Mouse (Mus musculus): ENCODE measurements at regions not wholly inside any gene's neighbourhood (a gene's known extent, or its start where the extent isn't known, plus 50 kb on each side); places are given as distances from the start of the nearest gene placed in this dataset.

- no peak for DNase-seq (ENCODE audit: low spot score in 2 of 2)
Observed at GRCm38 (mm10) chrX:11903116-11903700, 256.9 kb downstream of the Bcor start.

DNA sequence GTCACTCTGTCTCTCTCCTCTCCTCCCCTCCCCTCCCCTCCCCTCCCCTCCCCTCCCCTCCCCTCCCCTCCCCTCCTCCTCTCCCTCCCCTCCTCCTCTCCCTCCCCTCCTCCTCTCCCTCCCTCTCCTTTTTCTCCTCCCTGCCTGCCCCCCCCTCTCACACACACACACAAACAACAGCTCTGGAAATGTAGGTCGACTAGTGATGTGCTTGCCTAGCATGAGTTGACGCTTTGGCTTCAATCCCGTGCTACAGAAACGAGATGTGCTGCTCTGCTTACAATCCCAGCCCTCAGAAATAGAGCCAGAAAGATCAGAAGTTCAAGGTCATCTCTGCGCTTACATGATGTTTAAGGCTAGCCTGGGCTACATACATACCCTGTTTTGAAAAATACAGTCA lies 254.9 kb downstream of the Bcor start:
- DNase-seq (ENCODE audit: low spot score in 2 of 2): no peak

- DNase-seq (ENCODE audit: low spot score in 2 of 2): no peak
Observed at GRCm38 (mm10) chrX:11907167-11907566, 253.0 kb downstream of the Bcor start.

GRCm38 (mm10) chrX:11915984-11916383 lies 244.2 kb downstream of the Bcor start:
- DNase-seq (ENCODE audit: low spot score in 2 of 2): no peak

GRCm38 (mm10) chrX:11920231-11920630 lies 239.9 kb downstream of the Bcor start:
- no peak for DNase-seq (ENCODE audit: low spot score in 2 of 2)

DNA sequence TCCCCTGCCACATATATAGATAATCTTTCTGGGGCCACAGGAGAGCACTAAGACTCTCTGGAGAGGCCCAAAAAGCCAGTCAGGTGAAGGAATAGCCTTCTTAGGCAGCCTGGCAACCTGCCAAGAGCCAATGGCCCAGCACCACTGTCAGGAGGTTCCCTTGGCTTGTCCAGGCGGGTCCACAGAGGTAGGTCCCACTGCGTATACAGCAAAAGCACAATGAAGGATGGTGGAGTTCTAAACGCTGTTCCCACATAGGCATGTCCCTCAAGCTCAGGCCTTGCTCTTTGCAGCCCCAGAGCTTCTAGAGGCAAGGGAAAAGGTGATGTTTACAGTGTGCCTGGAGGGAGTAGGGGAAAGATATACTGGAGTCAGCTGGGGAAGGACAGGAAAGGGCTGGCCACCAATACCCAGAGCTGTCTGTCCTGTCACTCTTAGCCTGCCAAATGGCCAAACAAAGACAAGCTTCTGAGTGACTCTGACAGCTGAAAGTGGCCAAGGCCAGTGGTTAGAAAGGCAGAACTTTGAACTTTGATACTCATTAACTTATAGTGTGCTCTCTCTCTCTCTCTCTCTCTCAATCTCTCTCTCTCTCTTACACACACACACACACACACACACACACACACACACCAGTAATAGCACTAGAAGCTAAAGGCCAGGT lies 235.4 kb downstream of the Bcor start:
- DNase-seq (ENCODE audit: low spot score in 2 of 2): no peak

DNA sequence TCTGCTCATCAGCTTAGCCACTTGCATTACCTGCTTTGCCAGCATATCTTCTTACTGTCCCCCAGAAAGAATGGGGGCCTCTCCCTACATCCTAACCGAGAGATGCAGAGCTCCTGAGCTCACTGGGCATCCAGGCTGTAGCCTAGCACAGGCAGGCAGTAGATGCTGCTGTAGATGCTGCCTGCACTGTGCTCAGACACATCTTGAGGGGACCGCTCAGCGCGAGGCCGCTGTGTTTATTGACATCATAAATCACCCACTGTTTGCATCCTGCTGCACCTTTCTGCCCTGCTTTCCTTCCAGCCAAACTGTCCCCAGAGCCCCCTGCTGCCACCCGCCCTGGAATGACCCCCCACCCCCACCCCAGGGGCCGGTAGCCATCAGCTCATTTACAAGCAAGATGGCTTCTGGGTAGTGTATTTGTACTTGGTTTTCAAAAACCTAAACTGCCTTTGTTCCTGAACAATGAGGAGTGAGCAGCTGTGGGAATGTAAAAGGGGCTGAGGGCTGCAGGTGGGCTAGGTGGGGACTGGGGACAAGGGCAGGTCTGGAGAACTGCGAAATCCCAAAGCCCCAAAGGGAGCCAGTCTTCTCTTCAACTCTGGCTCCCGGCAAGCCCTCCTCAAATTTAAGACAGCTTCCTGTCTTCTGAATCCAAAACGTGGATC lies 233.2 kb downstream of the Bcor start:
- no peak for DNase-seq (ENCODE audit: low spot score in 2 of 2)

DNA sequence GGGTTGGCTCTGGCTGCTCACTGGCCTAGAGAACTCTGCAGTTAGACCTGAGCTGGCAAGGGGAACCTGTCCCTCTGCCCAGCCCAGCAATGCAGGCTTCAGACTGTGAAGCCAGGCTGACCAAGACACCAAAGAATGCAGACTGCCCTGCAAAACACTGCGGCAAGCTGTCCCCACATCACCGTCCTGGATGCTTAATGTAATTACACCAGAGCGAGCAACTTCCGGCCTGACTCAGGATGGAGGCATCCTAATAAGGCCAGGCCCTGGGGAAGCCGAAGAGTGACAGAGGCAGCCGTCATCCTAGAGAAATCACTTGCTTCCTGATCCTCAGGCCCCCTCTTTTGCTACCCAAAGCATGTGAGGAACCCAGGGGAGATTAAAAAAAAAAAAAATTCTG lies 230.7 kb downstream of the Bcor start:
- DNase-seq (ENCODE audit: low spot score in 2 of 2): no peak

DNA sequence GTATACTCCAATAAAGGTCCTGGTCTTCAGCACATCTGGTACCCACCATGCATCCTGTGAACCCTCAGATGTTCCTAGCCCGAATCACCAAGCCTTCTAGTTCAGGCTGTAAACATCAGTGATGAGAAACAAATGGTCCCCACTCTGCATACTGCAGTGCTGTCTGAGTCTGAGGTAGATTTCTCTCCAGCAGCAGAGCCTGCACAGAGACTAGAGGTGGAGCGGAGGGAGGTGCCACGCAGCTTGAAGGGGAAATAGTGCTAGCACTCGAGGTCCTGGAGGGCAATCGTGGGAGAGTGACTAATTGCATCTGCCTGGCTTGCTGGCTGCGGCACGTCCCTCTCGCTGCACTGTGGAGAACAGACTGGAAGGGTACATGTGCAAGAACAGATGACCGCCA lies 228.7 kb downstream of the Bcor start:
- no peak for DNase-seq (ENCODE audit: low spot score in 2 of 2)

- DNase-seq (ENCODE audit: low spot score in 2 of 2): peak in 1 of 2 experiments; percentile 45
Observed at GRCm38 (mm10) chrX:11935337-11935736, 224.8 kb downstream of the Bcor start.

GRCm38 (mm10) chrX:11940246-11940645 lies 219.9 kb downstream of the Bcor start:
- DNase-seq (ENCODE audit: low spot score in 2 of 2): no peak

- no peak for DNase-seq (ENCODE audit: low spot score in 2 of 2)
Observed at GRCm38 (mm10) chrX:11943367-11943766, 216.8 kb downstream of the Bcor start.

- DNase-seq (ENCODE audit: low spot score in 2 of 2): no peak
Observed at GRCm38 (mm10) chrX:11944574-11944973, 215.6 kb downstream of the Bcor start.

DNA sequence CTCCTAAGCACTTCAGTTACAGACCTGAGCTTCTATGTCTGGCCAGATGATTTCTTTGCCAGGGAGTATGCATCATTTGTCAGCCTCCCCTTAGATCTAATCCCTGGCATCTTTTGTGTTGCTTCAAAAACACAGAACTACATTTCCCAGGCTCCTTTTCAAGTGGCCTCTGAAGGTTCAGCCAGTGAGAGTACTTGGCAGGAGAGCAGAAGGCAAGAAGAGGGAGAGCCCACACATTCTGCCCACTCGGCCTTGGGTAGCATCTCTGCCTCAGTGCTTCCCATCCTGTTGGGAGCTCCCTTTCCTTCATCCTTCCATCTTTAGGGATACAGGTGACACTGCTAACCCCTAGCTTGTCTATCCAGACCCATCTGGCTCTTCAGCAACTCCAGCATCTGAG lies 214.9 kb downstream of the Bcor start:
- DNase-seq (ENCODE audit: low spot score in 2 of 2): peak in 1 of 2 experiments; percentile 17

DNA sequence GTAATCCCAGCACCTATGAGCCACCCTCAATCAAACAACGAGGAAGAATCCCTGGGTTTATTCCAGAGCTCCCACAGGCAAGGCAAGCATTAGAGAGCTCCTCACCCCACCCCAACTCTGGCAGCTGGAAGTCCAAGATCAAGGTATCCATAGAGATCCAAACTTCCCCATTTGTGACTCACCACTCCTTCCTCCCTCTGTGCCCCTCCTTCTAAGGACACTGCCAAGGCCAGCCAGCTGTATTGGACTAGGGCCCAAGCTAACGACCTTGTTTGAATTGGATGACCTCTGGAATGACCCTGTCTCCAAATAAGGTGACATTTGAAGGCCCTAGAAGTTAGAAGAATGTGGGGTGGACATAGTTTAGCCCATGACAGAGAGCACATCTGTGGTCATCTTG lies 208.0 kb downstream of the Bcor start:
- no peak for DNase-seq (ENCODE audit: low spot score in 2 of 2)

GRCm38 (mm10) chrX:11956194-11956593 lies 204.0 kb downstream of the Bcor start:
- DNase-seq (ENCODE audit: low spot score in 2 of 2): no peak

DNA sequence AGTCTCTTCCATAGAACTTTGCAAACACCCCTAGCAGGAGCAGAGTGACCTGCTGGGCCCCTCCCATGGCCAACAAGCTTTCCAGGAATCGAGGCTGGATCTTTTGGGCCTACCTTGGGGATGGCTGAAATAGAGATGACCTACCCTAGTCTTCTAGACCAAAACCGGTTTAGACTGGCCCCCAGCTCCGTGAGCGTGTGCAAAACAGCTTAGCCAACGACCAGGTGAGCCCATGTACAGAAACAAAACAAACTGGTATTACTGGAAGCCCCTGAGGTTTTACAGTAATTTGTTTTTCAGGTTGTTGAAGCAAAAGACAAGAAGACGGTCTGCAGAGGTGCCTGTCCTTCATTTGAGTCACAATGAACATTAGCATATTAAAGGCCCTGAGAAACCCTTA lies 203.1 kb downstream of the Bcor start:
- DNase-seq (ENCODE audit: low spot score in 2 of 2): no peak

DNA sequence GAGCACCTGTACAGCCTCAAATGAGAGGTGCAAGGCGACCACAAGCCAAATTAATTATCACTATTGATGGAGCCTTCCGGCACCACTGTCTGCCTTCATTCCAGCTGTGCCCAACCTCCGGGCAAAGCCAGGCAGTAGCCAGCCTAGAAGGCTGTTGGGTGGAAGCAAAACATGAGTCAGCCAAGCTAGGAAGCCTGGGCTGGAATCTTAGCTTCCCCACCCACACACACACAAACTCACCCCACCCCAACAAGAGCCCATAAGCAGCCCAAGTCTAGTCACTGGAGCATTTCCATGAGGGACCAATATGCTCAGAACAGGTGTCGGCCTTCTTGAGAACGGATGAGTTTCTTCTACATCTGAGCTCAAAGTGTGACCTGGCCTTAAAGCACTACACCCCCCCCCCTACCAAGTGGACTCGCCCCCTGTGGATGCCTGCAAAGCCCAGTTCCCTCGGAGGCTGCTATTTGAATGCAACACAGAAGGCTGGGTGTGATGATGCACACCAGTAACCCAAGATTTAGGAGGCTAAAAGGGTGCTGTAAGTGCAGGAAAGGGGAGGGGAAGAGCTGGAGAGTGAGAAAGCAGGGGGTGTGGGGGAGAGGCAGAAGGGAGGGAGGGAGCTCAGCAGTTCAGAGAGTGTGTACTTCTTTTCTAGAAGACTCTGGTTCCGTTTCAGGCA lies 200.1 kb downstream of the Bcor start:
- peak in 1 of 2 experiments; percentile 9 for DNase-seq (ENCODE audit: low spot score in 2 of 2)

GRCm38 (mm10) chrX:11961350-11961749 lies 198.8 kb downstream of the Bcor start:
- no peak for DNase-seq (ENCODE audit: low spot score in 2 of 2)

DNA sequence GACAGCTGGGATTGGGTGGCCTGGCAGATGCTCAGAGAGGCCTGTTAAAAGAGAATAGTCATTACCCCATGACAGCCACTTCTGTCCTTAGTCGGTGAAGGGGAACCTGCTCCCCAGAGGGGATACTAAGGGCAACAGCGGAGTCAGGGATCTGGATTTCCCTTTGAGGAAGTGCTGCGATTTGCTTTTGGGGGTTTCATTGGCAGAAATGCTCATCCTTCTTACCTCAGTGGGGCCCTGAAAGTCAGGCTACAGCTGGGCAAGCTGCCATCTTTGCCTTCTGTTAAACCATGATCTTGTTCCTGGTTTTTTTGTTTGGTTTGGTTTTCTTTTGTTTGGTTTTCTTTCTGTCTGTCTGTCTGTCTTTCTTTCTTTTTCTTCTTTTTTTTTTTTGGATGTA lies 195.7 kb downstream of the Bcor start:
- no peak for DNase-seq (ENCODE audit: low spot score in 2 of 2)

DNA sequence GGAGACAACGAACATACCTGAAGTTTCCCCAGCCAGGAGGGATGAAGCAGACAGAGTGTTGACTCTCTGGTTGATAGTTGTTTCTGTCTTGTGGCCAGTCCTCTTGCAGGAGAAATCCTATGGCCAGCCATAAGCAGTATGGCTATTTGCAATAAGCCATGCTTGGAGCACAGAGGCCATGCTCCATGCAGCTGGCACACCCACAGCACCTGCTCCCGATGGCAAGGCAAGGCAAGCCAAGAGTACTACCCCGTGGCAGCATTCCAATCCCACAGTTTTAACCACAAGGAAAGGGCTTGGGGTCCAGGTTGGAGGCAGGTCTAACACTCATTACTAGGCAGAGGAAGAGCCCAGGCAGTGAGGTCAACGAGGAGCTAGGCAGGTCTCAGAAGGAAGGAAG lies 181.5 kb downstream of the Bcor start:
- DNase-seq (ENCODE audit: low spot score in 2 of 2): no peak

DNA sequence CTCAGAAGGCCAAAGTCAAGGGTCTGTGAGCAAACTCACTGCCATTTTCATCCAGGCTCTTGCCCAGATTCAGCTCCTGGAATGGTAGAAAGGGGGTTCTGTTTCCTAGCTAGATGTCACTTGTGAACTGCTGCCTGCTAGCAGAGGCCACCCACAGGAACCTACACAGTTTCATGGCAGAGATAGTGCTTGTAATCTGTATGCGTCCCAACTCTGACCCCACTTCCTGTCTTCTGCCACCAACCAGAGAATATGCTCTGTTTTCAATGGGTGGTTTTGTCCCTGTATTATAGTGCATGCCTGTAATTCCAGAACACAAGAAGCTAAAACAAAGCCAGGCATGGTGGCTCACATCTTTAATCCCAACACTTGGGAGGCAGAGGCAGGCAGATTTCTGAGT lies 176.9 kb downstream of the Bcor start:
- no peak for DNase-seq (ENCODE audit: low spot score in 2 of 2)

Data from frontal cortex, postnatal 36 days (tissue).